Mouse (Mus musculus) limb, embryonic 14.5 days (tissue): ENCODE measurements around the gene Chst10. TPM values are rescaled to one million over a fixed set of nuclear protein-coding genes. Genes with fewer than 3 reads are reported as not detected.

Experiments used
- ATAC-seq: fragments of 200-750 bp; cut with Nextera tagmentation; 2 replicates; pipeline ENCODE4 v1.8.0; 2017; ENCODE audit warnings: low read depth, moderate number of reproducible peaks, moderate TSS enrichment; ENCODE audit not compliant: low FRiP score
- DNase-seq: peaks from one replicate; pipeline ENCODE4 v3.0.0-alpha.2; 2015; ENCODE audit warnings: low spot score
- H3K27ac ChIP-seq: fragments of 300-500 bp; sonication (generic); replicated peaks from 2 replicates; pipeline ENCODE4 v1.5.1; 2014; ENCODE audit warnings: low read depth, mild to moderate bottlenecking, low read length, moderate library complexity, mixed read lengths
- H3K27me3 ChIP-seq: fragments of 300-500 bp; sonication (generic); 2 replicates; pipeline ENCODE4 v1.6.1; 2014; ENCODE audit warnings: low read length, mixed read lengths; ENCODE audit not compliant: control insufficient read depth, insufficient read depth
- H3K36me3 ChIP-seq: fragments of 300-500 bp; sonication (generic); 2 replicates; pipeline ENCODE4 v1.6.1; 2014; ENCODE audit warnings: mild to moderate bottlenecking, low read length, moderate library complexity, mixed read lengths; ENCODE audit not compliant: control insufficient read depth, insufficient read depth
- H3K4me1 ChIP-seq: fragments of 300-500 bp; sonication (generic); 2 replicates; pipeline ENCODE4 v1.6.1; 2014; ENCODE audit warnings: antibody characterized with exemption, low read length, mixed read lengths; ENCODE audit not compliant: control insufficient read depth, insufficient read depth
- H3K4me2 ChIP-seq: fragments of 300-500 bp; sonication (generic); replicated peaks from 2 replicates; pipeline ENCODE4 v1.6.1; 2014; ENCODE audit warnings: low read depth, mild to moderate bottlenecking, low read length, moderate library complexity; ENCODE audit not compliant: severe bottlenecking
- H3K4me3 ChIP-seq: fragments of 300-500 bp; sonication (generic); replicated peaks from 2 replicates; pipeline ENCODE4 v1.5.1; 2014; ENCODE audit warnings: low read length
- H3K9ac ChIP-seq: fragments of 300-500 bp; sonication (generic); 2 replicates; pipeline ENCODE4 v1.6.1; 2014; ENCODE audit warnings: mild to moderate bottlenecking, low read depth, low read length, moderate library complexity; ENCODE audit not compliant: severe bottlenecking
- H3K9me3 ChIP-seq: fragments of 300-500 bp; sonication (generic); 2 replicates; pipeline ENCODE4 v1.6.1; 2016; ENCODE audit warnings: low read length; ENCODE audit not compliant: control insufficient read depth
- POLR2A ChIP-seq: fragments of 200-500 bp; IDR thresholded peaks from 2 replicates; pipeline ENCODE4 v1.8.0; 2012; ENCODE audit warnings: inconsistent platforms, mild to moderate bottlenecking, moderate library complexity, borderline replicate concordance; ENCODE audit not compliant: insufficient read depth, insufficient read length; ENCODE audit errors: extremely low read depth
- WGBS: fragments of 180-500 bp; shearing (Covaris S2); extraction: QIAGEN DNeasy Blood & Tissue Kit; methylation state at CpG from one replicate; pipeline ENCODE4 v1.1.7; 2014; 5-methylcytosine and 5-hydroxymethylcytosine counted together
- polyA plus RNA-seq, 2 experiments: library from polyadenylated mRNA; depleted of rRNA in 1 of 2; stranded (reverse) in 1 of 2; unstranded in 1 of 2; fragments of >200 nt; fragmentation: Nextera tagmentation in 1 of 2; extraction: Ambion mirVana in 1 of 2; gene quantifications; 2 replicates each; pipeline versions ENCODE4 v1.2.1 to v1.2.3; 2012 to 2014

The Chst10 gene
- polyA plus RNA-seq, 2 experiments, result 5.4 to 10.7 TPM

GRCm38 (mm10) chr1:38819691-38820090, 78.3 kb downstream of the Chst10 start:
- Histone ChIP-seq H3K27ac (no peak overlapping the region), H3K4me2 (no peak overlapping the region), H3K4me1 (peaks cover 18% of the 10 kb centered on the region), H3K4me3 (no peak overlapping the region), H3K36me3 (no peaks in the 10 kb centered on the region), H3K9ac (no peak overlapping the region), H3K27me3 (no peaks in the 10 kb centered on the region), H3K9me3 (no peaks in the 10 kb centered on the region)
- DNase-seq (no peak), ATAC-seq (no peak)
- TF ChIP-seq POLR2A, result no peak

- peak overlapping the region; percentile 4 for H3K9ac ChIP-seq
- no peak for TF ChIP-seq POLR2A
- H3K4me1 ChIP-seq, result peaks cover 18% of the 10 kb centered on the region
- H3K4me3 ChIP-seq, result no peak overlapping the region
- ATAC-seq (no peak), DNase-seq (no peak)
- 74% methylated on average over 3 of the region's 3 CpGs for WGBS
- peaks cover 5% of the 10 kb centered on the region; the same call in 1 of the 2 replicates for H3K36me3 ChIP-seq
- H3K4me2 ChIP-seq, result no peak overlapping the region
- no peaks in the 10 kb centered on the region for H3K27me3 ChIP-seq
- peak overlapping the region; percentile 38; the same call in 1 of the 2 replicates for H3K27ac ChIP-seq
- H3K9me3 ChIP-seq, result no peaks in the 10 kb centered on the region
Observed at GRCm38 (mm10) chr1:38817671-38818070, 80.3 kb downstream of the Chst10 start.

- no peaks in the 10 kb centered on the region for H3K9me3 ChIP-seq
- DNase-seq (peak; percentile 26), ATAC-seq (no peak)
- H3K27me3 ChIP-seq, result no peaks in the 10 kb centered on the region
- peaks cover 18% of the 10 kb centered on the region for H3K4me1 ChIP-seq
- 31% methylated on average over 9 of the region's 9 CpGs for WGBS
- H3K36me3 ChIP-seq, result peaks cover 8% of the 10 kb centered on the region; the same call in 1 of the 2 replicates
- H3K27ac ChIP-seq, result peak overlapping the region; percentile 58; the same call in 1 of the 2 replicates
- H3K9ac ChIP-seq, result peak overlapping the region; percentile 4
- TF ChIP-seq POLR2A, result no peak
- H3K4me3 ChIP-seq, result no peak overlapping the region
- no peak overlapping the region; the same call in 1 of the 2 replicates for H3K4me2 ChIP-seq
Observed at GRCm38 (mm10) chr1:38817268-38817667, 80.7 kb downstream of the Chst10 start.

GRCm38 (mm10) chr1:38816306-38816705, 81.7 kb downstream of the Chst10 start:
- H3K36me3 ChIP-seq, result peaks cover 9% of the 10 kb centered on the region
- ATAC-seq (peak; percentile 74), DNase-seq (peak; percentile 68)
- H3K4me3 ChIP-seq, result no peak overlapping the region
- H3K27ac ChIP-seq, result peak overlapping the region; percentile 58
- TF ChIP-seq POLR2A, result no peak
- H3K4me2 ChIP-seq, result no peak overlapping the region
- peaks cover 18% of the 10 kb centered on the region for H3K4me1 ChIP-seq
- H3K27me3 ChIP-seq, result no peaks in the 10 kb centered on the region
- 18% methylated on average over 4 of the region's 4 CpGs for WGBS
- no peaks in the 10 kb centered on the region for H3K9me3 ChIP-seq
- 0 out of 2 replicates have a peak overlapping the region, but pooled peaks have one; percentile 4 for H3K9ac ChIP-seq

Other genes with a start within 250 kb of the Chst10 start
- gene Aff3, start 233.2 kb downstream of the Chst10 start, polyA plus RNA-seq (2012; rRNA removed), result 22.4 and 29.4 TPM in 2 replicates
- 20.4 and 28.4 TPM in 2 replicates for gene Aff3, start 233.2 kb downstream of the Chst10 start, polyA plus RNA-seq (2014; fragmentation: Nextera tagmentation; extraction: Ambion mirVana)
- gene Lonrf2, start 61.5 kb downstream of the Chst10 start, polyA plus RNA-seq (2012; rRNA removed), result 6.7 and 7.3 TPM in 2 replicates
- gene Lonrf2, start 61.5 kb downstream of the Chst10 start, polyA plus RNA-seq (2014; fragmentation: Nextera tagmentation; extraction: Ambion mirVana), result 2.7 and 2.9 TPM in 2 replicates
- not detected in 2 replicates for gene Nms, start 41.0 kb upstream of the Chst10 start, polyA plus RNA-seq (2012; rRNA removed)
- gene Nms, start 41.0 kb upstream of the Chst10 start, polyA plus RNA-seq (2014; fragmentation: Nextera tagmentation; extraction: Ambion mirVana), result not detected in 2 replicates
- 62.7 and 85.8 TPM in 2 replicates for gene Pdcl3, start 87.4 kb upstream of the Chst10 start, polyA plus RNA-seq (2012; rRNA removed)
- gene Pdcl3, start 87.4 kb upstream of the Chst10 start, polyA plus RNA-seq (2014; fragmentation: Nextera tagmentation; extraction: Ambion mirVana), result 143 and 149 TPM in 2 replicates